Mouse (Mus musculus): ENCODE results near the gene Hnrnpab.
A peak's percentile ranks its signal among the peaks of the same experiment; 100 is the strongest.

The Hnrnpab gene

DNA sequence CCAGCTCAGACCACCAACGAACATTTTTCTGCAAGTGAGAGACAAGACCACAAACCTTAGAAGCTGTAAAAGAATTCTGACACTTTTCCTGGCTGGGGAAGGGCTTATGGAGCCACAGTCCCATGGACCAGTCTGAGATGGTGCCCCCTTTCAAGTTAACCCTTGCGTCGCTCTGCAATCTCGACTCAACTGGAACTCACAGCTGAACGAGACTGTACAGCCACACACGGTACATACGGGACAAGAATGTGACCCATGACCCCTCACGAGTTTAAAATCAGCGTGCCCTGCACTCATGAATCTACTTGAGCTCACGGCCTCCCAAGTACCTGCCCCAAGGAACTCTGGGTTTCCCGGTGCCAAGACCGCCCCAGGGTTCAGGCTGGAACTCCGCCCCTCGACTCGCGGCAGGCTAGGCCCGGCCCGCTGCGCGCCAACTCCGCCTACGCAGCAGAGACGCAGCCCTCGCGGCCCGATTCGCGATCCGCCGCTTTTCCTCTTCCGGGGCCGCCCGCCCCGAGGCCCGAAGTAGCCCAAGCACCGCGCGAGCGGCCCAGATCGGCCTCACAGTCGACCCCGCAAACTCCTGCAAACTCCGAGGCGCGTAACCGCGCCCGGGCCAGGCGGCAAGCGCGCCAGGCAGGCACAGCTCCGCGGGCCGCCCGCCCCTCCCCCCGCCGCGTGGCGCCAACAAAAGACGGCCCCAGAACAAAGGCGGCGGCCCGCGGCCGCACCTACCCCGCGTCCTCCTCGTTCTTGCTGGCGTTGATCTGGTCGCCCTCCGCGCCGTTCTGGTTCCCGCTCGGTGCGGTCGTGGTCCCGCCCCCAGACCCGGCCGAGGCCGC is 823 bp downstream of the Hnrnpab start:
- DNase-seq (ENCODE audit: low read depth, low spot score): peak; percentile 61

DNA sequence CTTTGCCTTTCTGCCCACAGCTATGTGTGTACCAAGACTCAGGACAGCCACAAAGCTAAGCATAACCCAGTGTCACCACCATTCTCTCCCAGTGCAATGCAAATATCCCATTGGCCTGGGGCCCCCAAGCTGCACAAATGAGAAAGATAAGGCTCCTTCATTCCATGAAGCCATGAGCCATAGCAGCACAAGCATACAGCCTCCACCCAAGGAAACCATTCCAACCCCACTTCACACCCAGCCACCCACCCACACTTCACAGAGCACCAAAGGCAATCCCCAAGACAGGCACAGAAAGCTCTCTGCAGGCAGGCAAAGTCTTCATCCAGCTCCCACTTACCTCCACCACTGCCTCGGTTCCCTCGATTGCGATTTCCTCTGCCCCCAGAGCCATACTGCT is 4.4 kb downstream of the Hnrnpab start:
- DNase-seq (ENCODE audit: low read depth, low spot score): no peak

DNA sequence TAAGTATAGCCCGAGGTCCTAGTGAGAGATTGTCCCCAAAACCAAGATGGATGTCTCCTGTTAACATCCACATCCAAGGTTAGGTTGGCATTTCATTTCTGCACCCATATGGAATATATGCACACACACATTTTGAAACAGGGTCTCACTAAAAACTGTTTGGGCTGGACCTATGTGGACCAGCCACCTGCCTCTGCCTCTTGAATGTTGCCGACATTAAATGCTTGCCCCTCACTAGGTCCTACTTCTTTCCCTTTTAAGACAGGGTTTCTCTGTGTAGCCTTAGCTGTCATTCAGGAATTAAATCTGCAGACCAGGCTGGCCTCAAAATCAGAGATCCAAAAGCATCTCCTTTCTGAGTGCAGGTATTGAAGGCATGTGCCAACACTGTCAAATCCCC is 9.1 kb downstream of the Hnrnpab start:
- no peak for DNase-seq (ENCODE audit: low read depth, low spot score)

DNA sequence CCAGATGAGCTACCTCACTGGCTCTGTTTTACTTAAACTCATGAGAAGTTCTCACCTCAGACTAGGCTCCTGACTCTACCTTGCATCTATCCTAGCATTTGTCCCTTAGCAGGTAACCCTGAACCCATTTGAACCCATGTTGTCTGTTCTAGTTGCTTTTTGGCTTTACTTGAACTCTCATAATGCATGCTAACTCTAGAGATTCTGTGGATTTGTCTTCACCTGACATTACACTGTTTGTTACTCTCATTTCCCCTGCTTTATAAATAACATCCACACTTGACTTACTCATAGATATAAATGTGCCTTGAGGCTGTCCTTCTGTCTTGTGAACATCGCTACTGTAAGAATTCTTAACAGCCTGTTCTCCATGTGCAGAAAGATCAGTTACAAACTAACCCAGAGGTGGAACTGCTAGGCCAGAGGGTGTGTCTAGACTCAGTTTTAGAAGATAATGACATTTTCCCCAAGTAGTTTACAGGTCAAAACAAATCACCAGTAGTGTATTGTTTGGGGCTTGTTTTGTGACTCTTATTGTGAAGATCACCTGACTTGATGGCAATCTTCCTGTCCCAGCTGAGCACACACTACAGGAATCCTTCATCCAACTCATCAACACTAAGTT is 11.1 kb downstream of the Hnrnpab start:
- no peak for DNase-seq (ENCODE audit: low read depth, low spot score)

DNA sequence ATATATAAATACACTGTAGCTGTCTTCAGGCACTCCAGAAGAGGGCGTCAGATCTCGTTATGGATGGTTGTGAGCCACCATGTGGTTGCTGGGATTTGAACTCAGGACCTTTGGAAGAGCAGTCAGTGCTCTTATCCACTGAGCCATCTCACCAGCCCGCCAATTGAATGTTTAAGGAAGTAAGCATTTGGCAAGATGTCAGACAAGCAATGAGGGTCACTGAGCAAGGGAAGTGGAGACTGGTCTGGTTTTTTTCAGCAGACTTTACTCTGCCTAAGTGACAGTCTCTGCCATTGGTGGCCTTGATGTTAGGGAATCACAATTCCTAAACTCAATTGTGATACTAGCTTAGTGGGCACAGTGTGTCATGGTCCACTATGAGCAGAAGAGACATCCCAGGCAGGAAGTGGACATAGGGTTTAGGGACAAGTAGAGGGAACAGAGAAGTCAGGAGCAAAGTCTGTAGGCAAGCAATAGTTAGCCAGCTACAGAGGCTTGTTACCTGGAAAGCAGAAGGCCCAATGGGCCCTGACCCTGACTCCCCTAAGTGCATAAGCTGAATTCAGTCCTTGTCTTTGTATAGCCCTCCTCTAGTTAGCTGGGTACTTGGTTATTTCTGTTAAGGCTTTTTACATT is 11.8 kb downstream of the Hnrnpab start:
- DNase-seq (ENCODE audit: low read depth, low spot score): no peak

DNA sequence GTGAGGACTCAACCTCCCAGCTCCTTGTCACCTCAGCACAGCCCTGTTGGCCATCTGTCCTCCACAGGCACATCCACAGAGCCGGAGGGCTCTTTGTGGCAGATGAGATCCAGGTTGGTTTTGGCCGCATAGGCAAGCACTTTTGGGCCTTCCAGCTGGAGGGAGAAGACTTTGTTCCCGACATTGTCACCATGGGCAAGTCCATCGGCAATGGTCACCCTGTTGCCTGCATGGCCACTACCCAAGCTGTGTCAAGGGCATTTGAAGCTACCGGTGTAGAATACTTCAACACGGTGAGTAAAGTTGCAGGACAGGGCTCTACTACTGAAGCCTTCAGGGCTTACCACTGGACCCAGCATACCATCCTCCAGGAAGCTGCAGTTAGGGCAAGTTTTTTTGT is 12.8 kb downstream of the Hnrnpab start:
- no peak for DNase-seq (ENCODE audit: low read depth, low spot score)

DNA sequence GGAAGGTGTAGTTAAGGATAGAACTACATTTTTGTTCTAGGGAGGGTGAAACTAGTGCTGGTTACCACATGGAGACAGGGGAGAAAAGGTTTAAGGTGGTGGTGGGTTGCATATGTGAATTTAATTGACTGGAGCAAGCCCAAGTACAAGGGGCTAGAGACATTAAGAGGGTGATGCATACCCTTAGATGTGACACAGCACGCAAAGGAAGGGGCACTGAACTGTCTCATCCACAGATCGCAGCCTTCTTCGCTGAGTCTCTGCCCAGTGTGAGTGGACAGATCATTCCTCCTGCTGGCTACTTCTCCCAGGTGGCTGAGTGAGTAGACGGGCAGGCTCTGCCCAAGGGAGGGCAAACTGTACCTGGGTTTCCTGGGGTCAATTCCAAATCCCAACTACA is 13.3 kb downstream of the Hnrnpab start:
- DNase-seq (ENCODE audit: low read depth, low spot score): no peak

DNA sequence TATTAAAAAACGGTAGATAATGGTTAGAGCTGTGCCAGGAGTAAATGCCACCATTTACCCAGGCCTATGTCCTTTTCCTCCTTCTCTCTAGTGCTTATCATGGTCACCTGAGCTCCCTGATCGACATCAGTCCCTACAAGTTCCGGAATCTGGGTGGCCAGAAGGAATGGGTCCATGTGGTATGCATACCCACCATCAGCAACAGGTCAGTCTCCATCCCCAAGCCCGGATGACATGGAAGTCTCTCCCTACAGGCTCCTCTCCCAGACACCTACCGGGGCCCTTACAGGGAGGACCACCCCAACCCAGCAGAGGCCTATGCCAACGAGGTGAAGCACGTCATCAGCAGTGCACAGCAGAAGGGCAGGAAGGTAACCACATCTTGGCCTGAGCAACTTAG is 14.7 kb downstream of the Hnrnpab start:
- DNase-seq (ENCODE audit: low read depth, low spot score): no peak

DNA sequence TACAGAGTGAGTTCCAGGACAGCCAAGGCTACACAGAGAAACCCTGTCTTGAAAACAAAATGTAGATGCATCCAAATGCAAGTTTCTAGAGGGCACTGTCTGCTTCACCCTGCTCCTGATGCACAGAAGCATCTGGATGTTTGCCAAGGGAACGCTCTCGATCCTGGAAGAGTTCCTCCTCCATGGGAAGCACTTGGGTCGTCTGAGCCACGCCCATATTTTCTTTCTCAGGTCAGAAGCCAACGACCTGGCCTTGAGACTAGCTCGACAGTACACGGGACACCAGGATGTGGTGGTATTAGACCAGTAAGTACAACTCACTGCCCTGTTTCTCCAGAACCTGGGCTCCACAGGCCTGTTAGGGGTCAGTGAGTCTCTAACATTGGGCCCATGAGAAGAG is 15.5 kb downstream of the Hnrnpab start:
- DNase-seq (ENCODE audit: low read depth, low spot score): no peak

DNA sequence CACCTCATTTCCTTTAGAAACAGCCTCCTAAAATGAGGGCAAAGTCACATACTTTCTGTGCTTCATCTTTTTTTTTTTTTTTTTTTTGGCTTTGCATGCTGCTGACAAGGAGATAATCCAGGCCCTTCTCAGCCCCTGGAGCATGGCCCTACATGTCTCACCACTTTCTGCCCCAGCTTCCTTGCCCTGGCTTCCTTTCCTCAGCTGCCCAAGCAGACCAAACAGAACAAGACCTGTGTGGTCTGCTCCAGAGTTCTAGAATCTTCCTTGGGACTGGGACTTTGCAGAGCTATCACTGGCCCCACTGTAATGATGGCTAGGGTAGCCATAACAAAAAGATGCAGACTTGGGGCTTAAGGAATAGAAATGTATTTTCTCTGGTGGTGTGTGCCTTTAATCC is 16.6 kb downstream of the Hnrnpab start:
- DNase-seq (ENCODE audit: low read depth, low spot score): no peak

DNA sequence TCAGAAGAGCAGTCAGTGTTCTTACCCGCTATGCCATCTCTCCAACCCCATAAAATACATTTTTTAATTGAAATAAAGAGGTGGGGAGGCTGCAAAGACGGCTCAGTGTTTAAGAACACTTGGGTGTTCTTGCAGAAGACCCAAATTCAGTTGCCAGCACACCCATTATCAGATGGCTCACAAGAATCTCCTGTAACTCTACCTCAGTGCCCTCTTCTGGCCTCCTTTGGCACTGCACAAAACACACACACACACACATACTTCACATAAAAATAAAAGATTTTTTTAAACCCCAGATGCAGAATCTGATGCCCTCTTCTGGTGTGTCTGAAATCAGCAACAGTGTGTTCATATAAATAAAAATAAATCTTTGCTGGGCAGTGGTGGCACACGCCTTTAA is 17.8 kb downstream of the Hnrnpab start:
- no peak for DNase-seq (ENCODE audit: low read depth, low spot score)

DNA sequence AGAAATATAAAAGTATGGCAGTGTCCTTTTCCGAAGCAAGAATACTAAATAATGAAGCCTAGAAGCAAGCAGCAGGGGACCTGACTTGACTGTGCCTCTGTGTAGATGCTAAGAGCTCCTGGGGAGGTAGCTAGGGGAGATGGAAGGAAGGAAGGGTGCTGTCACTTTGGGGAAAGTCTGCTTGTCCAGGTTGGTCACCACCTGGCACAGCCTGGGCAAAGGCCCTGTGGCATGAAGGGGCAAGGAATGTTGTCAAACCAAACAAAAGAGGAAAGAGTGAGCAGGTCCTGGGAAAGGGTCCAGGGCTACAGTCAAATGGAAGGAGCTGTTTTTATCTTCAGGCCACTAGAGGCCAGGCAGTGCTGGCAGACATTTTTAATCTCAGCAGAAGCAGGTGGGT is 19.6 kb downstream of the Hnrnpab start:
- no peak for DNase-seq (ENCODE audit: low read depth, low spot score)

DNA sequence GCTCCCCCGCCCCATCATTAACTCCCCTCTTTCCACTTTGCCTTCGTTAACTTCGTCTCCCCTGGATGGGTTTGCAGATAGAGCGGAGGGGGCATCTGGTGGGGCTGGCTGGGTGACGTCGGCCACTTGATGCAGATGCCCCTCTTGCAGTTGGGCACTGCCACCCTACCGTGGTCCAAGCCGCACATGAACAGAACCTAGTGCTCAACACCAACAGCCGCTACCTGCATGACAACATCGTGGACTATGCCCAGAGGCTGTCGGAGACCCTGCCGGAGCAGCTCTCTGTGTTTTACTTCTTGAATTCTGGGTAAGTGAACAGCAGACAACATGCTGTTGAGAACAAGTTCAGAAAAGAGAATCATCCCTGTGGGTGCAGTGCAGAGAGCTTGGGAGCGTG is 20.2 kb downstream of the Hnrnpab start:
- DNase-seq (ENCODE audit: low read depth, low spot score): no peak

DNA sequence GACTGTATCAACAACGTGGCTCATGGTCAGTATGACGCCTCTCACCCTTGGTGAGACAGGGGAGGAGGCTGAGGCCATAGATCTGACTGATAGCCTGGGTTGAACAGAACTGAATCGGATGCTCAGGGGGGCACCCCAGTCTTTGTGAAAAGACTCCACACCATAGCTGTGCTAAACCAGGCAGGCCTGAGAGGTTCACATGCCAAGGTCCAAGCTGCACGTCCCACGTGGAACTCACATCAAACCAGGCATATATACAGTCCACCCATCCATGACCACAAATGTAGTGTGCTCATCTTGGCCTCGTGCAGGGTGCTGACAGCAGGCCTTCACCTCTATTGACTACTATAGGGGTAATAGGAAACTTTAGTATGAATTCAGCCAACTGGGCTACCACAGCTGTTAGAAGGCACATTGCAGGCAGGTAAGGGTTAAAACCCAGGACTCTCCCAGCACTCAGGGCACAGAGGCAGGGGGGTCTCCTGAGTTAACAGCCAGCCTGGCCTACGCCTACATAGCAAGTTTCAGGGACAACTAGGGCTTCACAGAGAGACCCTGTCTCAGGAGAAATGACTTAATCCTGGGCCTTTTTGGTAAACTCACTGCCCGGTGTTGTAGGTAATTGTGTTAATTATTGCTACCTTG is 20.9 kb downstream of the Hnrnpab start:
- no peak for DNase-seq (ENCODE audit: low read depth, low spot score)

DNA sequence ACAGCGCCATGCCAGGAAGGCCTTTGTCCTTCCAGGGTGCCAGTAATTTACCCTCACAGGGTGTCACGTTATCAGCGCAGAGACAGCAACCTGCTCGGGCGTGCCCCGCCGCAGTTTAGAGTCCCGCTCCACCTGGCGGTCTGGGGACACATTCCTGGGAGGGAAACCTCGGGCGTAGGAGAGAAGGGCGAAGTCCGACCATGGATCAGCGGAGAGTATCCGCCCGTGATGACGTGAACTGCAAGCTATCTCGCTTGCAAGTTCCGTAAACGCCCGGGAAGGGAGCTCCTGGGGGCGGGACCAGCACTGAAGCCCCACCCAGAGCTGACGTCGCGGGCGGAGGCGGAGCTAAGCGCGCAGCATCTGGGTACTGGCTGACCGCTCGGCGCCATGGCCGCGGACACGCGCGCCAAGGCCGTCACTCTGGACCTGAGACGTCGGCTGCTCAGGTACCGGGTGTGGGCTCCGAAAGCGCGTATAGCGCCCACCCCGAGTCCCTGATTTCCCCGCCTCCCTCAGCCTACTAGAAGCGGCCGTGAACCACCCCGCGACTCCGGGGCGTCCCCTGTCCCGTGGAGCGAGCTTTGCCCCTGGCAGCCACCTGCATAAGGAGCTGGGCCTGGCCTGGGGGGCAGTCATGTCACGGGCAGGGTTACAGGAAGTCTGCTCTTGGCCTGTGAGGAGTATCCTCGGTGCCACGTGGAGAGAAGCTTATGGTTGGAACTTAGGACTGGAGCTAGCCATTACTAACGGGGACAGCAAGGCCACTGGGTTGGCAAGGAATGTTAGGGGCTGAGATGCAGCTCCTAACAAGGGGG is 22.0 kb downstream of the Hnrnpab start, which contains the start of gene Phykpl:
Gene Phykpl (plus strand): TSS at position 327 of the 818 bp plus-strand sequence.
- peak; percentile 92 for DNase-seq (ENCODE audit: low read depth, low spot score)

DNA sequence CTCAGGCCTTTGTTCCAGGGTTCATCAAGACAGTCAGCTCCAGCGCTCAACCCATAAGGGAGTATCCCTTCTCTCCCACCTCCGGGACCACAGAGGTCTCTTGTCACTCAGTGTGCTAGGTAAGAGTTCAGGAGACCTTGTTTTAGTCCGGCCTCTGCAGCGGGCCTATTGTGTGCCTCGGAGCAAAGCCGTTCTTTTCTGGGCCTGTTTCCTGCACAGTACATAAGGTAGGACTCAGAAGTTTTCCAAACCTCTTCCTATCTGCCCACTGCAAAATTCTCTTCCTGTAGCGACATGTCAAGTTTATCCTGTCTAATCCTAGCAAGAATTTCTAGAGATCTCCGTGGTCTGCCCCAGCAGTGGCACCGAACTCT is 22.6 kb downstream of the Hnrnpab start:
- no peak for DNase-seq (ENCODE audit: low read depth, low spot score)

DNA sequence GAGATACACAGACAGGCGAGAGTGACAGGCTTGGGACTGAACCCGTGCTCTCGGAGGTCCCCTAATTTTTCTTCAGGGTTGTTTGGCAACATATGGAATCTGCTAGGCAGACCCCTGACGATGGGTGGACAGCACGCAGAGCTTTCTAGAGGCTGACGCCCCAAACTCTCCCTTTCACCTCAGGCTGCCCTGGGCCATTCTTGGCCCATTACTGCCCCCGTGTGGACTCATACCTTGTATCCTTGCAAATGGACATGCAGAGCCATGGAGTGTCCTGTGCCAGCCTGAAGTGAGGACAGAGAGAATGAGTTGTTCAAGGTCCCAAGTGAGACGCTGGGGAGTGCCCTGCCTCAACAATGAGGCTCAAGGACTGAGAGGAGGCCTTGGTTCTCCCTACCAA is 23.9 kb downstream of the Hnrnpab start:
- DNase-seq (ENCODE audit: low read depth, low spot score): no peak

DNA sequence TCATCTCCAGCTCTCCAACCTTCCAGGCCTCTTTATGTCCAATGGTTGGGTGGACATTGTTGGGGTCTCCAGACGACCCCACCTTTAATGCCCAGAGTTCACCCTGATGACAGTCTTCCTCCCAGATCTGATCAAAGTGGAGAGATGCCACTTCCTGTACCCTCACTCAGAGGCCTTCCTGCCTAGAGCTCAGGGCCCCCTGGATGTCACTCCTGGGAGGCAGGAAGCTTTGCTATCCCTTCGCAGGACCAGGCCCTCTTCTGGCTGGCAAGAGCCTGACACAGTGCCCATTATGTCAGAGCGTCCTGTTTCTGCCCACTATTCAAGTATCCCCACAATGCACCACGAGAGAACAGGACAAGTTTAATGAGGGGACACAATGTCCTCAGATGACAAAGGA is 27.6 kb downstream of the Hnrnpab start:
- no peak for DNase-seq (ENCODE audit: low read depth, low spot score)

DNA sequence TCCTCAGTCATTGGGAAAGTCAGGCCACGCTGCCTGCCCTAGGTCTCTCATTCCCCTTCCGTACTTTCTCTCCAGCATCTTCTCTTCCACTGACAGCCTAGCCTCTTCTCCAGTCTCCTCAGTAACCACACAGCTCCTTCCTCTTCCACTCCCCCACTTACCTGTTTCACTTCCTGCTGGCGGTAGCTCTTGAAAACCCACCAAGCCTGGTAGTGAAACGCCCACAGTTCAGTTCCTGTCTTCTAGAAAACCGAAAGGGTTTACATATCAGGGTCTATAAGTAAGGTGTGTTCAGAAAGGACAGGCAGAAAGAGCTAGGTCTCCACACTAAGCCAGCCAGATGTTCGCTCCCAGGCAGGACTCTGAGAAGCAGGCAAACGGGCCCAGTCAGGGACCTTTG is 29.1 kb downstream of the Hnrnpab start:
- no peak for DNase-seq (ENCODE audit: low read depth, low spot score)

DNA sequence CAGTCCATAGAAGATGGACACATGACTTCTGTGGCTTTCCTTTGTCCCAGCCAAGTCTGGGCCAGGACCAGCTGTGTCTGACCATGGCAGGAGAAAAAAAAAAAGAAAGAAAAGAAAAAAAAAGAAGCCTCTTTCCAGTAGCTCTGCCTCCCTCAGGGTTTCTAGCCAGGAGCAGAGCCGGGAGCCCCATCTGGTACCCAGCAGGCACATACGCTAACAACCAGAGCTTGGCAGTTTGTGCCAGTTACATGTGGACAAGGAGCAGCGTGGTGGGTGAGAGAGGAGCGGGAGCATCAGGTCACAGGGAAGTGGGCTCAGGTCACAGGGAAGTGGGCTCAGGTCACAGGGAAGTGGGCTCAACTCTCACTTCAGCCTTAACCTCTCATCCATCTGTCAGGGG is 30.2 kb downstream of the Hnrnpab start:
- no peak for DNase-seq (ENCODE audit: low read depth, low spot score)

DNA sequence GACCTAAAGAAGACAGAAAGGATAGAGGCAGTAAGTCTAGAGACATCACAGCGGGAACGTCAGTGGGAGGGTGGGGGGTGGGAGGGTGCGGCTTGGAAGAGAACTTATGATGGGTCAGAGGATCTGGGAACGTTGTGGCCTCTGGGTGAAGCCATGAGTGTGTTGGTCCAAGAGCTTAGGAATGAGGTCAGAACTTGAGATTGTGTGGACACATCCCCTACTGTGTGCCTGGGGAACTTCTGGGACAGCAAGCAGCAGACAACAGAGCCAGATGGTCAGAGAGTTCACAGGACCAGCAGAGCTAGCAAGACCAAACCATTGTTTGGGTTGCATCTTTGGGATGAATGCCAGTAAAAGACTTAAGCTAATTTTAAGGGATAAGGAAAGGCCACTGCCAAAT is 37.8 kb downstream of the Hnrnpab start:
- no peak for DNase-seq (ENCODE audit: low read depth, low spot score)

DNA sequence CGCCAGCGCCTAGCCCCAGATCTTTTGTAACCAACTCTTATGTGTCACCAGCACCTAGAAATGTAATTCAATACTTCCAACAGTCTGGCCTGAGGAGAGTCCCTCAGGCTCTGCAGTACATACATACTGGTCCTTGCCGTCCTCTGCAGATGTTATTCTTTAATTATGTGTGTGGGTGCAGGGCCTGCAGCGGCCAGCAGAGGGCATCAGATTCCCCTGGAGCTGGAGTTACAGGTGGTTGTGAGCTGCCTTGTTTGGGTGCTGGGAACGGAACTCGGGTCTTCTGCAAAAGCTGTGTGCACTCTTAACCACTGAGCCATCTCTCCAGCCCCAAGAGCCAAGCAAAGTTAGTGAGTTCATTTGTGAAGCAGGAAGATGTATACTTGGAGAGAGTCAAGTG is 40.7 kb downstream of the Hnrnpab start:
- no peak for DNase-seq (ENCODE audit: low read depth, low spot score)

Measured in WW6 (cell line).